Mouse (Mus musculus) intestine, embryonic 16.5 days (tissue): ENCODE results near the gene Prima1. TPM values are rescaled to one million over a fixed set of nuclear protein-coding genes. Genes with fewer than 3 reads are reported as not detected.

ENCODE experiments used
- ATAC-seq: fragments of 200-750 bp; cut with Nextera tagmentation; 2 replicates; pipeline ENCODE4 v1.8.0; 2017; ENCODE audit warnings: moderate TSS enrichment, moderate library complexity
- H3K27ac ChIP-seq: fragments of 300-500 bp; sonication (generic); 2 replicates; pipeline ENCODE4 v1.5.1; 2014; ENCODE audit warnings: mild to moderate bottlenecking, low read length
- H3K27me3 ChIP-seq: fragments of 300-500 bp; sonication (generic); replicated peaks from 2 replicates; pipeline ENCODE4 v1.6.1; 2014; ENCODE audit warnings: low read length, control low read depth, mixed read lengths; ENCODE audit not compliant: control insufficient read depth, insufficient read depth
- H3K36me3 ChIP-seq: fragments of 300-500 bp; sonication (generic); 2 replicates; pipeline ENCODE4 v1.6.1; 2014; ENCODE audit warnings: low read length, control low read depth; ENCODE audit not compliant: control insufficient read depth, insufficient read depth
- H3K4me1 ChIP-seq: fragments of 300-500 bp; sonication (generic); 2 replicates; pipeline ENCODE4 v1.6.1; 2014; ENCODE audit warnings: low read length, control low read depth, mixed read lengths; ENCODE audit not compliant: control insufficient read depth, insufficient read depth
- H3K4me2 ChIP-seq: fragments of 300-500 bp; sonication (generic); 2 replicates; pipeline ENCODE4 v1.6.1; 2014; ENCODE audit warnings: low read depth, low read length, control low read depth
- H3K4me3 ChIP-seq: fragments of 300-500 bp; sonication (generic); 2 replicates; pipeline ENCODE4 v1.5.1; 2014; ENCODE audit warnings: mild to moderate bottlenecking, low read length
- H3K9ac ChIP-seq: fragments of 300-500 bp; sonication (generic); 2 replicates; pipeline ENCODE4 v1.6.1; 2014; ENCODE audit warnings: low read depth, low read length
- H3K9me3 ChIP-seq: fragments of 300-500 bp; sonication (generic); 2 replicates; pipeline ENCODE4 v1.6.1; 2016; ENCODE audit warnings: low read length, control low read depth; ENCODE audit not compliant: control insufficient read depth
- WGBS: fragments of 180-500 bp; shearing (Covaris S2); extraction: QIAGEN DNeasy Blood & Tissue Kit; methylation state at CpG from one replicate; pipeline ENCODE4 v1.1.7; 2014; 5-methylcytosine and 5-hydroxymethylcytosine counted together
- polyA plus RNA-seq: library from polyadenylated mRNA; unstranded; fragments of >200 nt; fragmentation: Nextera tagmentation; extraction: Ambion mirVana; gene quantifications from 2 replicates; pipeline ENCODE4 v1.2.1, GENCODE M21; 2015

Prima1 gene
- polyA plus RNA-seq, 1 experiment from 2014 or later, result 0.76 TPM

- Histone ChIP-seq H3K27me3 (no peaks in the 10 kb centered on the region), H3K9ac (no peak overlapping the region), H3K27ac (no peak overlapping the region), H3K4me1 (no peaks in the 10 kb centered on the region; the same call in 1 of the 2 replicates), H3K36me3 (no peaks in the 10 kb centered on the region), H3K4me3 (no peak overlapping the region), H3K4me2 (no peak overlapping the region), H3K9me3 (no peaks in the 10 kb centered on the region)
- ATAC-seq, result no peak
- 92% methylated on average over 7 of the region's 7 CpGs for WGBS
Observed at GRCm38 (mm10) chr12:103209581-103209980, 32.4 kb downstream of the Prima1 start.

- H3K4me3 ChIP-seq, result no peak overlapping the region
- WGBS, result 61% methylated on average over 7 of the region's 7 CpGs
- no peaks in the 10 kb centered on the region for H3K36me3 ChIP-seq
- no peaks in the 10 kb centered on the region for H3K27me3 ChIP-seq
- no peak for ATAC-seq
- no peak overlapping the region for H3K4me2 ChIP-seq
- H3K9me3 ChIP-seq, result no peaks in the 10 kb centered on the region
- no peak overlapping the region for H3K9ac ChIP-seq
- H3K4me1 ChIP-seq, result no peaks in the 10 kb centered on the region
- H3K27ac ChIP-seq, result no peak overlapping the region
Observed at GRCm38 (mm10) chr12:103205561-103205960, 36.4 kb downstream of the Prima1 start.

- no peak overlapping the region for H3K4me3 ChIP-seq
- 29% methylated on average over 11 of the region's 11 CpGs for WGBS
Observed at GRCm38 (mm10) chr12:103202592-103203544, 39.1 kb downstream of the Prima1 start.

GRCm38 (mm10) chr12:103192996-103193395 is 49.0 kb downstream of the Prima1 start:
- Histone ChIP-seq H3K27ac (no peak overlapping the region), H3K36me3 (no peaks in the 10 kb centered on the region), H3K4me3 (no peak overlapping the region), H3K9ac (no peak overlapping the region), H3K9me3 (no peaks in the 10 kb centered on the region), H3K27me3 (no peaks in the 10 kb centered on the region), H3K4me2 (no peak overlapping the region), H3K4me1 (no peaks in the 10 kb centered on the region)
- no peak for ATAC-seq
- 54% methylated on average over 5 of the region's 5 CpGs for WGBS

More at GRCm38 (mm10) chr12:103202592-103203544, 39.1 kb downstream of the Prima1 start:
- Histone ChIP-seq H3K9ac (no peak overlapping the region), H3K4me2 (no peak overlapping the region), H3K36me3 (no peaks in the 10 kb centered on the region), H3K9me3 (no peaks in the 10 kb centered on the region), H3K27ac (no peak overlapping the region), H3K4me1 (no peaks in the 10 kb centered on the region), H3K27me3 (no peaks in the 10 kb centered on the region)
- ATAC-seq, result peak; percentile 74

GRCm38 (mm10) chr12:103189771-103190170 is 52.2 kb downstream of the Prima1 start:
- H3K9ac ChIP-seq, result no peak overlapping the region
- no peaks in the 10 kb centered on the region for H3K27me3 ChIP-seq
- 77% methylated on average over 12 of the region's 12 CpGs for WGBS
- H3K36me3 ChIP-seq, result no peaks in the 10 kb centered on the region
- ATAC-seq, result no peak
- H3K4me1 ChIP-seq, result no peaks in the 10 kb centered on the region
- H3K27ac ChIP-seq, result no peak overlapping the region
- no peak overlapping the region for H3K4me3 ChIP-seq
- H3K4me2 ChIP-seq, result no peak overlapping the region
- no peaks in the 10 kb centered on the region for H3K9me3 ChIP-seq

GRCm38 (mm10) chr12:103188223-103188622 is 53.7 kb downstream of the Prima1 start:
- Histone ChIP-seq H3K4me1 (no peaks in the 10 kb centered on the region), H3K4me2 (no peak overlapping the region), H3K4me3 (no peak overlapping the region), H3K27me3 (no peaks in the 10 kb centered on the region), H3K9ac (no peak overlapping the region), H3K36me3 (no peaks in the 10 kb centered on the region), H3K9me3 (no peaks in the 10 kb centered on the region), H3K27ac (no peak overlapping the region)
- ATAC-seq, result no peak
- 64% methylated on average over 8 of the region's 8 CpGs for WGBS

- H3K27me3 ChIP-seq, result no peaks in the 10 kb centered on the region
- no peak for ATAC-seq
- H3K4me3 ChIP-seq, result no peak overlapping the region
- H3K9ac ChIP-seq, result no peak overlapping the region
- no peak overlapping the region for H3K27ac ChIP-seq
- H3K4me2 ChIP-seq, result no peak overlapping the region
- no peaks in the 10 kb centered on the region for H3K9me3 ChIP-seq
- no peaks in the 10 kb centered on the region for H3K36me3 ChIP-seq
- no peaks in the 10 kb centered on the region for H3K4me1 ChIP-seq
- 79% methylated on average over 7 of the region's 7 CpGs for WGBS
Observed at GRCm38 (mm10) chr12:103187020-103187419, 54.9 kb downstream of the Prima1 start.

- no peak overlapping the region for H3K9ac ChIP-seq
- H3K4me3 ChIP-seq, result no peak overlapping the region
- H3K27ac ChIP-seq, result no peak overlapping the region
- 22% methylated on average over 7 of the region's 7 CpGs for WGBS
- H3K36me3 ChIP-seq, result no peaks in the 10 kb centered on the region
- no peaks in the 10 kb centered on the region for H3K4me1 ChIP-seq
- H3K4me2 ChIP-seq, result no peak overlapping the region
- H3K27me3 ChIP-seq, result no peaks in the 10 kb centered on the region
- no peaks in the 10 kb centered on the region for H3K9me3 ChIP-seq
- no peak for ATAC-seq
Observed at GRCm38 (mm10) chr12:103183057-103183456, 58.9 kb downstream of the Prima1 start.

GRCm38 (mm10) chr12:103168892-103169291 is 73.1 kb downstream of the Prima1 start:
- Histone ChIP-seq H3K4me3 (no peak overlapping the region), H3K4me1 (no peaks in the 10 kb centered on the region), H3K9me3 (no peaks in the 10 kb centered on the region), H3K9ac (no peak overlapping the region), H3K27me3 (no peaks in the 10 kb centered on the region), H3K27ac (no peak overlapping the region), H3K36me3 (no peaks in the 10 kb centered on the region), H3K4me2 (no peak overlapping the region)
- WGBS, result 55% methylated on average over 12 of the region's 12 CpGs
- no peak for ATAC-seq
